Mouse (Mus musculus) G1E (cell line): Measurements from ENCODE around the gene Ndufa13.

Source experiments
- CTCF ChIP-seq: IDR thresholded peaks from 2 replicates; pipeline ENCODE4 v1.5.1; 2012; ENCODE audit warnings: low read depth, low read length, inconsistent platforms, mixed read lengths
- GATA1 ChIP-seq: IDR thresholded peaks from 2 replicates; pipeline ENCODE4 v1.6.1; 2012; ENCODE audit warnings: borderline replicate concordance, low read length, inconsistent platforms, mixed read lengths
- POLR2AphosphoS5 ChIP-seq: IDR thresholded peaks from 2 replicates; pipeline ENCODE4 v1.6.1; 2012; ENCODE audit warnings: low read depth, low read length, inconsistent platforms; ENCODE audit not compliant: insufficient replicate concordance

- TF ChIP-seq CTCF: no peak
- no peak for TF ChIP-seq GATA1
- no peak for TF ChIP-seq POLR2AphosphoS5
Observed at GRCm38 (mm10) chr8:69904096-69904495, 1.7 kb upstream of the Ndufa13 start.
